Mouse (Mus musculus) CH12.LX (cell line): ENCODE measurements around the gene Grb10.

Experiments used
- USF1 ChIP-seq: IDR thresholded peaks from 2 replicates; pipeline ENCODE4 v1.6.1; 2014; ENCODE audit warnings: low read depth, mild to moderate bottlenecking, inconsistent platforms, low read length, improper control_type of control experiment
- USF2 ChIP-seq: conservative IDR thresholded peaks from 2 replicates; pipeline ENCODE4 v1.6.1; 2011; ENCODE audit warnings: low read depth, low read length, improper control_type of control experiment

DNA sequence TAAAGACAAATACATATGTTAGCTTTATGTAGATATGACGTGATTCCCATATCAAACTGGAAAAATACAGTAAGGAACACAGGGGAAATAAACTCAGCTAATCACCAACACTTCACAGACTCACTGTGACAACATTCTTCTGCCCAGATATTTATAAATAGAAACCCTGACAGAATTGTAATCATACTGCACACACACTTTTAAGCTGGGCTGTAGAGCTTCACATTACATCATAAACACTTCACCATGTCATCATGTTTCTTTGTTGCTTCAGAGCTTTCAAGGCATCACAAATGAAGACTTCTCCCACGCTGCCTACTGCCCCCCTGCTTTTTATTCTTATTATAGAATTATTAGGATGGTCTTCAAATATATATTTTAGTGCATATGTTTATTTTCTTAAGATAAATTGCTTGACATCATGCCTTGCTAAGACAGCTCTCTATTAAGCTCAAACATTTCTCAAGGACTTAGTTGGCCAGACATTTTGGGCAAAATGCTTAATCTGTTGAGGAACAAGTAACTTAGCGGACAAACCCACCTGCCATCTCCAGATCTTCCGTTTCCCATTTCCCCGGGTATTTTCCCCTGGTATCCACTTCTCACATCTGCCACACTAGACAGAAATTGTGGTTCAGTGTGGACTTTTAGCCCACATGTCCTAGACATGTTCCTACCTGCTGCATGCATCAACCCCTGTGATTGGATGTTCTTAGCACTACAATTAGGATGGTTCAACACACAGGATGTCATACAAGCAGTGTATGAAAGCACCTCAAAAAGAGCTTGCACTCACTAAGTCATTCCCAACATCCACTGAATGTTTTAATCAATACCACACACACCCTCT lies 81.0 kb downstream of the Grb10 start:
- TF ChIP-seq USF1 (no peak), USF2 (no peak)
